Mouse (Mus musculus): Measurements from ENCODE around the gene Tbce. TPM values are rescaled to one million over a fixed set of nuclear protein-coding genes. Genes with fewer than 3 reads are reported as not detected.
"Not testable (repeated sequence)": the region's sequence is repeated elsewhere in the genome, so short reads cannot be mapped to it uniquely, and the experiment has no call there.

The Tbce gene
- polyA plus RNA-seq, 1 experiment = not detected

DNA sequence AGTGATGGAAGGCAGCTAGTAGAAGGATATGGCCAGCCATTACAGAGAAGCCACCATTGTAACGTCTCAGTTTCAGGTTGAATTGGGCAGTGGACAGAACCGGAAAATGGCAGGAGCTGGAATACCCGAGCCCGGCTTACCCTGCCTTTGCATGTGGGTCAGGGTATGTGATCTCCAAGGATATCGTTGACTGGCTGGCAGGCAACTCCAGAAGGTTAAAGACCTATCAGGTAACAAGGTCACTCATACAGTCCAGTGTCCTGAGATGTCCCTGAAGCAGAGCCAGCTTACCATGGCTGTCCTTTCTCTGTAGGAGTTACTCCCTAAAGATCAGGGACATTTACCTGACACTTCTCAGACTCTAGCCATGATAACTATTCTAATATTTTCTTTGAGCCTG is 44.4 kb downstream of the Tbce start:
- peaks cover 5% of the 10 kb centered on the region for H3K4me1 ChIP-seq (ENCODE audit: control insufficient read depth, insufficient read depth, low read length)
- TF ChIP-seq CTCF (IDR thresholded peaks at IDR 0.05; ENCODE audit: insufficient read depth, low read depth, low read length) (no peak), POLR2A (IDR thresholded peaks at IDR 0.05; ENCODE audit: insufficient read depth, low read depth, low read length) (no peak)
- H3K4me3 ChIP-seq (ENCODE audit: insufficient read depth, low read depth, low read length) = no peak overlapping the region
- 90% methylated on average over 5 of the region's 5 CpGs for WGBS
- H3K27ac ChIP-seq (ENCODE audit: insufficient read depth, low read depth, low read length) = no peak overlapping the region

DNA sequence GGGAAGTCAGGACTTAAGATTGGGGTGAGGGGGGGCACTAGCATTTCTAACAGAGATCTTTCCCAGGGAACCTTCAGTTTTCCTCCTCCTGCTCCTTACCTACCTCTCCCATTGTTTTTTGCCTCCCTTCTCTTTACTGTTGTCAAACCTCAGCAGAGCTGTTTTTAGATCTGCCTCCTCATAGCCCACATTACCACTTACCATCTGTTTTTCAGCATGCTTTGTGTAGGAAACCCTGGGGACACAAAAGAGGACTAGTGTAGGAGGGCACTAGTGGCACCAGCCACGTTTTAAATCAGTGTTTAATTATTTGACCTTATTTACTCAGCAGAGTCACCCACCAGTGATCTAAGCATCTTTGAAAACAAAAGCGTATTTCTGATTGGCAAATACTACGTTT is 46.4 kb downstream of the Tbce start:
- TF ChIP-seq POLR2A (IDR thresholded peaks at IDR 0.05; ENCODE audit: insufficient read depth, low read depth, low read length) (no peak), CTCF (IDR thresholded peaks at IDR 0.05; ENCODE audit: insufficient read depth, low read depth, low read length) (no peak)
- Histone ChIP-seq H3K27ac (ENCODE audit: insufficient read depth, low read depth, low read length) (peak overlapping the region; percentile 40; the same call in 1 of the 2 replicates), H3K4me1 (ENCODE audit: control insufficient read depth, insufficient read depth, low read length) (peaks cover 5% of the 10 kb centered on the region), H3K4me3 (ENCODE audit: insufficient read depth, low read depth, low read length) (no peak overlapping the region)
- WGBS = 25% methylated on average over 3 of the region's 3 CpGs

DNA sequence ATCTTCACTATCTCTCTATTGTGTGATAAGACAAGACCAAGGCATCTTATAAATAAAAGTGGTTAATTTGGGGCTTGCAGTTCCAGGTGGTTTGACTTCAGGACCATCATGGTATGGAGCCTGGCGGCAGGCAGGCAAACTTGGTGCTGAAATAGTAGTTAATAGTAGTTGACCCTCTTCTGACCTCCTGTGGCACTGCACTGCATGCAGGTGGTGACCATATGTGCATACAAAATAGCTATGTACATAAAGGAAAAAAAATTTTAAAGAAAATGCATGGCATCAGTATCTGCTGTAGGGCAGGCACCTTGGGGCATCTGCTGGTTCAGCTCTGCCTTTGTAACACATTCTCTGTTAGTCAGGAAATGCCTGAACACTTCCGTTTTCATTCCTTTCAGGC is 49.0 kb downstream of the Tbce start:
- TF ChIP-seq CTCF (IDR thresholded peaks at IDR 0.05; ENCODE audit: insufficient read depth, low read depth, low read length) (no peak), POLR2A (IDR thresholded peaks at IDR 0.05; ENCODE audit: insufficient read depth, low read depth, low read length) (no peak)

DNA sequence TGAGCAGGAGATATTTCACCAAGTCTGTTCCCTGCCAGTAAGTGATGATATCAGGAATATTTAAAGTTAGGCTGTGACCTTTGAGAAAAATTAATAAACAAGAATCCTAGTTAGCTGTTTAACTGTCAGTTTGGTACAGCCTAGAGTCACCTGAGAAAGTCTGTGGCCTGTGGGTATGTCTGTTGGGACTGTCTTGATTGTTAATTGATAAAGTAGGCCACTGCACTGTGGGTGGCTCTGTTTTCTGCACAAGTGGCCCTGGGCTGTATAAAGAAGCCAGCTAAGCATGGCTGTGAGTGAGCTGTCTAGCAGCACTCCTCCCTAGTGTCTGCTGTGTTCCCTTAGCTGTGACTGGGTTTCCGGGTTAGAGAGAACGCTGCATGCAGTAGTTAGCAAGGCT is 50.3 kb downstream of the Tbce start:
- TF ChIP-seq CTCF (IDR thresholded peaks at IDR 0.05; ENCODE audit: insufficient read depth, low read depth, low read length) (no peak), POLR2A (IDR thresholded peaks at IDR 0.05; ENCODE audit: insufficient read depth, low read depth, low read length) (no peak)
- WGBS = 85% methylated on average over 2 of the region's 2 CpGs
- H3K4me3 ChIP-seq (ENCODE audit: insufficient read depth, low read depth, low read length) = no peak overlapping the region

More for the DNA sequence above, 49.0 kb downstream of the Tbce start:
- Histone ChIP-seq H3K27ac (ENCODE audit: insufficient read depth, low read depth, low read length) (no peak overlapping the region), H3K4me3 (ENCODE audit: insufficient read depth, low read depth, low read length) (no peak overlapping the region), H3K4me1 (ENCODE audit: control insufficient read depth, insufficient read depth, low read length) (peaks cover 5% of the 10 kb centered on the region)
- WGBS = 76% methylated on average over 2 of the region's 2 CpGs

DNA sequence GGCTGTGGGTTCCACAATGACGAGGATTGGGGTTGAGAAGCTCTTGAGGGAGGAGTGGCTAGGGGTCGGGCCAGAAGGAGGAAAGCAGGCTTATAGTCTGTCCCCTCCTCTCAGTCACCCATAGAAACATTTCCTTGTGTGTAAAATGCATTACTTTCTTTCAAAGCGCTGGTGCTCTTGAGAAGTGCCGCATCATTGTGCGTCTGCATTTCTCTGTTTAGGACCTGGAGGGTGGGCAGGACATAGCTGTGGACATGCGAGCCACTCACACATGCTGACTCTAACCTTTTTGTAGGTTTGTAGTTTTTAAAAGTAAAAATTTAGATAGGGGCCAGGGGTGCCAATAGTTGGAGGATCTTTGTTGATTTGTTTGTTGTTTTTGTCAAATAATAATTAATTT is 55.9 kb downstream of the Tbce start:
- Histone ChIP-seq H3K4me3 (ENCODE audit: insufficient read depth, low read depth, low read length) (no peak overlapping the region), H3K27ac (ENCODE audit: insufficient read depth, low read depth, low read length) (no peak overlapping the region), H3K4me1 (ENCODE audit: control insufficient read depth, insufficient read depth, low read length) (peaks cover 7% of the 10 kb centered on the region)
- 88% methylated on average over 6 of the region's 6 CpGs for WGBS
- TF ChIP-seq CTCF (IDR thresholded peaks at IDR 0.05; ENCODE audit: insufficient read depth, low read depth, low read length) = no peak
- no peak for TF ChIP-seq POLR2A (IDR thresholded peaks at IDR 0.05; ENCODE audit: insufficient read depth, low read depth, low read length)

More for the DNA sequence above, 50.3 kb downstream of the Tbce start:
- no peak overlapping the region for H3K27ac ChIP-seq (ENCODE audit: insufficient read depth, low read depth, low read length)
- H3K4me1 ChIP-seq (ENCODE audit: control insufficient read depth, insufficient read depth, low read length) = peaks cover 8% of the 10 kb centered on the region

- not testable (repeated sequence) for H3K27ac ChIP-seq (ENCODE audit: insufficient read depth, low read depth, low read length); H3K4me1 ChIP-seq (ENCODE audit: control insufficient read depth, insufficient read depth, low read length); H3K4me3 ChIP-seq (ENCODE audit: insufficient read depth, low read depth, low read length)
- 75% methylated on average over 1 of the region's 1 CpGs for WGBS
These were observed 57.6 kb downstream of the Tbce start for GRCm38 (mm10) chr13:13981842-13982241.

GRCm38 (mm10) chr13:13969796-13970195 is 69.6 kb downstream of the Tbce start:
- no peak for TF ChIP-seq CTCF (IDR thresholded peaks at IDR 0.05; ENCODE audit: insufficient read depth, low read depth, low read length)
- no peak for TF ChIP-seq POLR2A (IDR thresholded peaks at IDR 0.05; ENCODE audit: insufficient read depth, low read depth, low read length)
- WGBS = 94% methylated on average over 1 of the region's 1 CpGs
- no peak overlapping the region for H3K27ac ChIP-seq (ENCODE audit: insufficient read depth, low read depth, low read length)
- peaks cover 6% of the 10 kb centered on the region for H3K4me1 ChIP-seq (ENCODE audit: control insufficient read depth, insufficient read depth, low read length)
- no peak overlapping the region for H3K4me3 ChIP-seq (ENCODE audit: insufficient read depth, low read depth, low read length)

- no peak overlapping the region for H3K4me3 ChIP-seq (ENCODE audit: insufficient read depth, low read depth, low read length)
- WGBS = 71% methylated on average over 4 of the region's 4 CpGs
- no peak overlapping the region for H3K27ac ChIP-seq (ENCODE audit: insufficient read depth, low read depth, low read length)
- H3K4me1 ChIP-seq (ENCODE audit: control insufficient read depth, insufficient read depth, low read length) = peaks cover 6% of the 10 kb centered on the region
- TF ChIP-seq CTCF (IDR thresholded peaks at IDR 0.05; ENCODE audit: insufficient read depth, low read depth, low read length) = no peak
- TF ChIP-seq POLR2A (IDR thresholded peaks at IDR 0.05; ENCODE audit: insufficient read depth, low read depth, low read length) = no peak
These were observed 70.8 kb downstream of the Tbce start for GRCm38 (mm10) chr13:13968629-13969111.

GRCm38 (mm10) chr13:13966172-13966571 is 73.3 kb downstream of the Tbce start:
- H3K27ac ChIP-seq (ENCODE audit: insufficient read depth, low read depth, low read length) = no peak overlapping the region
- TF ChIP-seq CTCF (IDR thresholded peaks at IDR 0.05; ENCODE audit: insufficient read depth, low read depth, low read length) (no peak), POLR2A (IDR thresholded peaks at IDR 0.05; ENCODE audit: insufficient read depth, low read depth, low read length) (no peak)
- 83% methylated on average over 4 of the region's 4 CpGs for WGBS
- no peak overlapping the region for H3K4me3 ChIP-seq (ENCODE audit: insufficient read depth, low read depth, low read length)
- H3K4me1 ChIP-seq (ENCODE audit: control insufficient read depth, insufficient read depth, low read length) = peaks cover 6% of the 10 kb centered on the region

- H3K4me3 ChIP-seq (ENCODE audit: insufficient read depth, low read depth, low read length) = no peak overlapping the region
- 85% methylated on average over 19 of the region's 19 CpGs for WGBS
- no peak for TF ChIP-seq POLR2A (IDR thresholded peaks at IDR 0.05; ENCODE audit: insufficient read depth, low read depth, low read length)
- TF ChIP-seq CTCF (IDR thresholded peaks at IDR 0.05; ENCODE audit: insufficient read depth, low read depth, low read length) = no peak
- peaks cover 6% of the 10 kb centered on the region for H3K4me1 ChIP-seq (ENCODE audit: control insufficient read depth, insufficient read depth, low read length)
- H3K27ac ChIP-seq (ENCODE audit: insufficient read depth, low read depth, low read length) = no peak overlapping the region
These were observed 74.0 kb downstream of the Tbce start for GRCm38 (mm10) chr13:13965388-13965964.
